Mouse (Mus musculus) bone marrow macrophage, adult 2 months (primary cell): ENCODE measurements at regions not wholly inside any gene's neighbourhood (a gene's known extent, or its start where the extent isn't known, plus 50 kb on each side); places are given as distances from the start of the nearest gene placed in this dataset.

ENCODE experiments used
- H3K27ac ChIP-seq: 2 replicates; pipeline ENCODE4 v1.5.1; 2012; ENCODE audit warnings: low read depth, low read length; ENCODE audit not compliant: insufficient read depth
- H3K4me1 ChIP-seq: 2 replicates; pipeline ENCODE4 v1.6.1; 2012; ENCODE audit warnings: low read length; ENCODE audit not compliant: control insufficient read depth, insufficient read depth
- H3K4me3 ChIP-seq: 2 replicates; pipeline ENCODE4 v1.5.1; 2012; ENCODE audit warnings: mild to moderate bottlenecking, low read length, moderate library complexity; ENCODE audit not compliant: insufficient read depth
- CTCF ChIP-seq: IDR thresholded peaks from 2 replicates; pipeline ENCODE4 v1.5.1; 2012; ENCODE audit warnings: low read depth, mild to moderate bottlenecking, low read length, moderate library complexity
- POLR2A ChIP-seq: IDR thresholded peaks from 2 replicates; pipeline ENCODE4 v1.6.1; 2012; ENCODE audit warnings: mild to moderate bottlenecking, low read depth, low read length, borderline replicate concordance

- Histone ChIP-seq H3K4me1 (no peaks in the 10 kb centered on the region), H3K27ac (no peak overlapping the region), H3K4me3 (no peak overlapping the region)
- no peak for TF ChIP-seq POLR2A
- no peak for TF ChIP-seq CTCF
These were observed 68.5 kb upstream of the H2afz start for GRCm38 (mm10) chr3:137795754-137796315.

DNA sequence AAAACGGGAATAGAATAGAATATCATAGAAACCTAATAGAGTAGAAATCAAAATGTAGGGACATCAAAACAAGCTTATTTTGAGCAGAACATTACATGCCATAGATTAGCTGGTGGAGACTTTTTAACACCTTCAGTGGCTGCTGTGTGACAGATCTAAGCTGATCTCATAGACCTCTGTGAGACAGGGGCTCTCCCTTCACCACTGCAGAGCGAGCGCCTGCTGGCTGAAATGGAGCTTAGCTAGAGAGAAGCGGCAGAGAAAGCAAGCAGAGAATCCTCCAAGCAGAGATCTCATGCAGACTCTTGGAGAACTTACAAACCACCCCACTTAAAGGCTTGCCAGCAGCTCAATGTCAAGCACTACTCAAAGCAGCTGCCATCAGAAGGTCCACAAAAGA lies 65.5 kb upstream of the H2afz start:
- H3K4me1 ChIP-seq = no peaks in the 10 kb centered on the region
- no peak for TF ChIP-seq POLR2A
- no peak for TF ChIP-seq CTCF
- H3K27ac ChIP-seq = no peak overlapping the region
- no peak overlapping the region for H3K4me3 ChIP-seq

DNA sequence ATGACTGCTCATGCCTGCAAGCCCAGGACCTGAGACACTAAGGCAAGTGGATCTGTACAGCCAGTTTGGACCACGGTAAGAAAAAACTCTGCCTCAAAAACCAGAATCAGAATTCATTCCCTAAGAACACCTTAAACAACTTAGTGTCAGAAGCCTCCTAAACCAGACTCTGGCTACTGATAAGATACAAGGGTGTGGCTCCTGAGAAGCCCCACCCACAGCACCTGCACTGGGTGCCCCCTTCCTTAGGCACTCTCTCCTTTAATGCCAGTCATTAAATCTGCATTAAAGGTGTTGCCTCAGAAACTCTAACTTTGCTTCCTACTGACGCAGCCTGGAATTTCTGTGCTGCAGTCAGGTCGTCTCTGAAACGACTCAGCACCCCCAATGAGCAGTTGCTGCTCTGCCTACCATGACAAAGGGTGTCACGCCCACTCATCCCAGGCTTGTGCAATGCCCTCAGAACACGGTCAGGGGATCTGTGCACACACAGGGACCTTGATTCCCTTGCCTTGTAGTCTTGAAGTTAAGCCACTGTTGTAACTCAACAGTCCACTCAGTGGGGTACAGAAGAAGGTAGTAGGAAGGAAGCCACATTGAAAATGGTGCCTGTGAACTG lies 62.8 kb upstream of the H2afz start:
- 0 out of 2 replicates have a peak, but pooled peaks cover 2% of the 10 kb centered on the region for H3K4me1 ChIP-seq
- H3K27ac ChIP-seq = no peak overlapping the region
- no peak overlapping the region for H3K4me3 ChIP-seq
- no peak for TF ChIP-seq POLR2A
- TF ChIP-seq CTCF = no peak

DNA sequence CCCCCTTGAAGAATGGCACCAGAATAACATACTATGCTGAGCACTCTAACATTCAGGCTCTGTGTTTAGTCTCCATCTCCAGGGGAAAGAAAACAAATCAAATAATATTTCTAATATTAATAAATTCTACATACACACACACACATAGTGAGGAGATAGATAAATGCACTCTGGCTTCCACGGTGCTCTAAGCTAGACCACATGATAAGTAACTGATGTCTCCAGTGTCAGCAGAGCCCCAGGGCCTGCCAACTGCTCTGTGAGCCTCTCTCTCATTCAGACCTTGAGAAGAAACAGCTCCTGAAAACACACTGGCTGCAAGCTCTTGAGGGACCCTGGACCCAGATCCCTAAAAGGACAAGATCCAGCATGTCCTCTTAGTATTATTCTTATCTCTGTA lies 56.9 kb upstream of the H2afz start:
- TF ChIP-seq CTCF (no peak), POLR2A (no peak)
- peaks cover 4% of the 10 kb centered on the region for H3K4me1 ChIP-seq
- no peak overlapping the region for H3K27ac ChIP-seq
- no peak overlapping the region for H3K4me3 ChIP-seq

DNA sequence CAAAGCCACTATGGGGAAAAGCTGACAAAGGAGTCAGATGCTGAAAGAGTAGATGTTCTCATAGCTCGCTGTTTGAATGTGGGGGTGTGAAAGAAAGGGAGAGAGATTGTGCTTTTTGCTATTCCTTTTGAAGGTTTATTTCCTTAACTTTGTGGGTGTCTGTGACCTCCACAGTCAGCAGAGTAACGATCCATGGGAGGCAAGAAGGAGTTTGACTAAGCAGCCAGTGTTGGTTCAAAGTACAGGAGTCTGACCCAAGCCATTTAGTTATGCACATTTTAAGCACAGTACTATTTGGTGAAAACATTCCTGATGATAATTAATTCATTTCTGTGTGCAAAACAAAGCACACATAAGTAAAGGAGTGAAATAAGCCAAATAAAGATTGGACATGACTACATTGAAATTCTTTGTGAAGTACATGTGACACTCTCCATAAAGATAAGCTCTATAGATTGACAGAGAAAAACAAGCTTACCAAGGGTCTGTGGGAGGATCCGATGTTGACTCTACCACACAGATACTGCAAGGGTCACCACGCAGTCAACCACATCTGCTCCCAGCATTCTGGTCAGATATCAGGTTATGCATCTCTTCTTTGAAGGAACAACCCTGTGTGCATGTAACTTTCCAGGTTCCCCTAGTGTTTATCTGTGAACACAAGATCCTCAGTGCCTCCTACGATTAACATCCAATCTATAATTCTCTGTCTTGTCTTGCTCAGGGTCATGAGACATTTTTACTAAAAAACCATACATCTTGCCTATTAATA lies 56.2 kb upstream of the H2afz start:
- Histone ChIP-seq H3K4me1 (peaks cover 4% of the 10 kb centered on the region), H3K27ac (no peak overlapping the region), H3K4me3 (no peak overlapping the region)
- TF ChIP-seq CTCF (no peak), POLR2A (no peak)

DNA sequence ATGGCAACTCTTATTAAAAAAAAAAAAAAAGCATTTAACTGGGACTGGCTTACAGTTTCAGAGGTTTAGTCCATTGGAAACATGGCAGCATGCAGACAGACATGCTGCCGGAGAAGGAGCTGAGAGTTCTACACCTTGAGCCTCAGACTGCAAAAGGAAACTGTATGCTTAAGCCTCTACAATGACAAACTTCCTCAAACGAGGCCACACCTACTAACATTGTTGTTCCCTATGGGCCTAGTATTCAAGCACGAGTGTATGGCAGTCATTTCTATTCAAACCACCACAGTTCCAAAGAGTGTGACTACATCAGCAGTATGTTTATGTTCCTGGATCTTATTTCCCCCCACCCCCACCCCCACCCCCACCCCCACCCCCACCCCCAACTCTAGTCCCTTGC lies 54.2 kb upstream of the H2afz start:
- H3K4me3 ChIP-seq = no peak overlapping the region
- TF ChIP-seq CTCF (no peak), POLR2A (no peak)
- H3K4me1 ChIP-seq = peaks cover 4% of the 10 kb centered on the region
- H3K27ac ChIP-seq = no peak overlapping the region
